Mouse (Mus musculus): ENCODE data around the gene Sept14.

Sept14 gene

GRCm38 (mm10) chr5:129669453-129670035 lies 38.8 kb downstream of the Sept14 start:
- no peak for DNase-seq (ENCODE audit: low read depth, low spot score)

- no peak for DNase-seq (ENCODE audit: low read depth, low spot score)
Measured at GRCm38 (mm10) chr5:129667851-129668250, 40.5 kb downstream of the Sept14 start.

GRCm38 (mm10) chr5:129666271-129666909 lies 41.9 kb downstream of the Sept14 start:
- peak; percentile 16 for DNase-seq (ENCODE audit: low read depth, low spot score)

GRCm38 (mm10) chr5:129664090-129664489 lies 44.2 kb downstream of the Sept14 start:
- no peak for DNase-seq (ENCODE audit: low read depth, low spot score)

GRCm38 (mm10) chr5:129657931-129658330 lies 50.4 kb downstream of the Sept14 start:
- DNase-seq (ENCODE audit: low read depth, low spot score) = no peak

GRCm38 (mm10) chr5:129657016-129657415 lies 51.3 kb downstream of the Sept14 start:
- no peak for DNase-seq (ENCODE audit: low read depth, low spot score)

GRCm38 (mm10) chr5:129650858-129651257 lies 57.5 kb downstream of the Sept14 start:
- no peak for DNase-seq (ENCODE audit: low read depth, low spot score)

Data from skeletal muscle tissue, adult 2 months (tissue).